In genomic region chr11:108114091-108114490, GRCm38 (mm10) we compare ENCODE assay signal across 34 mouse cellular contexts.
"Had no signal": no experiment of that assay in that cellular context is flagged by ENCODE, and none has a peak within 500 bp of the region (broad histone marks: within the 10 kb centered on the region; RNA-seq: fewer than 3 reads in every experiment).

No protein-coding gene starts in this region.

- H3K4me2 ChIP-seq: heart, embryonic 11.5 days; heart, embryonic 12.5 days; heart, embryonic 13.5 days; heart, embryonic 15.5 days; hindbrain, embryonic 12.5 days; hindbrain, embryonic 13.5 days; hindbrain, embryonic 14.5 days; hindbrain, embryonic 15.5 days; intestine, embryonic 15.5 days; kidney, embryonic 15.5 days had no signal

- H3K27me3 ChIP-seq: heart, embryonic 12.5 days; heart, embryonic 13.5 days; heart, embryonic 15.5 days; hindbrain, embryonic 12.5 days; hindbrain, embryonic 13.5 days; hindbrain, embryonic 15.5 days; intestine, embryonic 15.5 days; kidney, embryonic 15.5 days had no signal

- H3K36me3 ChIP-seq: heart, embryonic 10.5 days; heart, embryonic 12.5 days; heart, embryonic 13.5 days; heart, embryonic 15.5 days; hindbrain, embryonic 10.5 days; hindbrain, embryonic 12.5 days; hindbrain, embryonic 13.5 days; hindbrain, embryonic 15.5 days; intestine, embryonic 15.5 days; kidney, embryonic 15.5 days had no signal

- H3K9me3 ChIP-seq: heart, embryonic 10.5 days; heart, embryonic 12.5 days; heart, embryonic 13.5 days; heart, embryonic 15.5 days; hindbrain, embryonic 10.5 days; hindbrain, embryonic 12.5 days; hindbrain, embryonic 13.5 days; hindbrain, embryonic 15.5 days; intestine, embryonic 15.5 days; kidney, embryonic 15.5 days had no signal

- ATAC-seq: hindbrain, embryonic 16.5 days; hindbrain, postnatal 0 days; inflammation-experienced regulatory T-cells, adult 6 months; intestine, embryonic 15.5 days; intestine, embryonic 16.5 days had no signal

- H3K27ac ChIP-seq: heart, embryonic 10.5 days; heart, embryonic 13.5 days; heart, embryonic 15.5 days; hindbrain, embryonic 10.5 days; hindbrain, embryonic 12.5 days; hindbrain, embryonic 13.5 days; hindbrain, embryonic 14.5 days; hindbrain, embryonic 15.5 days; hindbrain, postnatal 0 days; intestine, embryonic 15.5 days; kidney, embryonic 15.5 days; kidney, postnatal 0 days; layer of hippocampus, adult 2 months had no signal

- H3K4me3 ChIP-seq: heart, embryonic 10.5 days; heart, embryonic 12.5 days; heart, embryonic 13.5 days; heart, embryonic 15.5 days; hindbrain, embryonic 10.5 days; hindbrain, embryonic 12.5 days; hindbrain, embryonic 13.5 days; hindbrain, embryonic 15.5 days; intestine, embryonic 15.5 days; kidney, embryonic 15.5 days; layer of hippocampus, adult 2 months had no signal

- H3K9ac ChIP-seq: heart, embryonic 12.5 days; heart, embryonic 13.5 days; heart, embryonic 15.5 days; hindbrain, embryonic 12.5 days; hindbrain, embryonic 13.5 days; hindbrain, embryonic 14.5 days; hindbrain, embryonic 15.5 days; intestine, embryonic 15.5 days; kidney, embryonic 15.5 days had no signal

- H3K4me1 ChIP-seq: hindbrain, embryonic 10.5 days; hindbrain, embryonic 12.5 days; hindbrain, embryonic 13.5 days; hindbrain, embryonic 15.5 days; kidney, embryonic 15.5 days had no signal

- DNase-seq: heart, postnatal 10 days; heart, postnatal 14 days; heart, postnatal 36 days; heart, postnatal 4 days; kidney, adult 11 months; kidney, adult 18-20 months; kidney, adult 2 months; kidney, adult 8-10 months; kidney, adult 9 months; kidney, postnatal 10 days; kidney, postnatal 14 days; kidney, postnatal 25 days; kidney, postnatal 36 days; kidney, postnatal 4 days; layer of hippocampus, adult 9-11 months; layer of hippocampus, postnatal 36 days had no signal
